Mouse (Mus musculus) E14TG2a.4 (cell line): ENCODE results near the gene Sema6d.

Experiments
- CTCF ChIP-seq: conservative IDR thresholded peaks from 2 replicates; pipeline ENCODE4 v1.5.1; 2014; ENCODE audit warnings: low read length
- POU5F1 ChIP-seq: IDR thresholded peaks from 2 replicates; pipeline ENCODE4 v1.6.1; 2014; ENCODE audit warnings: low read length, borderline replicate concordance

- TF ChIP-seq CTCF (no peak), POU5F1 (no peak)
Observed at GRCm38 (mm10) chr2:124470346-124471042, 380.7 kb downstream of the Sema6d start.
